Mouse (Mus musculus): ENCODE measurements around the gene Stk40.

GRCm38 (mm10) chr4:126162544-126163066, 58.8 kb downstream of the Stk40 start:
- TF ChIP-seq USF1 (IDR thresholded peaks at IDR 0.05; ENCODE audit: low read depth) = no peak
- TF ChIP-seq POLR2A (IDR thresholded peaks at IDR 0.05; ENCODE audit: insufficient read length, low read depth) = no peak
- TF ChIP-seq CEBPB (IDR thresholded peaks at IDR 0.05; ENCODE audit: insufficient read depth, poor library complexity, severe bottlenecking) = no peak
- no peak for TF ChIP-seq MAX (IDR thresholded peaks at IDR 0.05; ENCODE audit: low read depth)
